Mouse (Mus musculus): ENCODE results near the gene Cblb. TPM values are rescaled to one million over a fixed set of nuclear protein-coding genes. Genes with fewer than 3 reads are reported as not detected.

Cblb gene
- polyA plus RNA-seq, 2 experiments, result 1.8 TPM

GRCm38 (mm10) chr16:52155030-52155696, 124.1 kb downstream of the Cblb start:
- H3K9me3 ChIP-seq (ENCODE audit: control insufficient read depth, low read length), result no peaks in the 10 kb centered on the region
- ATAC-seq (ENCODE audit: insufficient read depth) (no peak), DNase-seq (ENCODE audit: low read depth in 3 of 3, low spot score in 3 of 3) (no peak)
- 65% methylated on average over 5 of the region's 5 CpGs for WGBS (ENCODE audit: insufficient replicate concordance)
- TF ChIP-seq CTCF (IDR thresholded peaks at IDR 0.05; ENCODE audit: low read depth), result no peak
- no peak for TF ChIP-seq EP300 (IDR thresholded peaks at IDR 0.05; ENCODE audit: low read depth)
- H3K4me3 ChIP-seq (ENCODE audit: insufficient read depth in 1 of 2, low read depth in 2 of 2, low read length in 2 of 2), result no peak overlapping the region
- no peak overlapping the region for H3K27ac ChIP-seq
- no peaks in the 10 kb centered on the region for H3K27me3 ChIP-seq (ENCODE audit: control insufficient read depth, insufficient read depth, low read length)
- no peaks in the 10 kb centered on the region for H3K4me1 ChIP-seq (replicated peaks; ENCODE audit: control insufficient read depth in 2 of 2, insufficient read depth in 2 of 2, low read length in 1 of 2)
- H3K36me3 ChIP-seq (replicated peaks; ENCODE audit: control insufficient read depth, insufficient read depth, low read depth), result no peaks in the 10 kb centered on the region
- no peak overlapping the region for H3K4me2 ChIP-seq (ENCODE audit: low read depth)
- H3K9ac ChIP-seq (replicated peaks), result no peak overlapping the region

- no peak for ATAC-seq (ENCODE audit: insufficient read depth)
- WGBS (ENCODE audit: insufficient replicate concordance), result 84% methylated on average over 6 of the region's 6 CpGs
- H3K36me3 ChIP-seq (replicated peaks; ENCODE audit: control insufficient read depth, insufficient read depth, low read depth), result no peaks in the 10 kb centered on the region
- H3K9ac ChIP-seq (replicated peaks), result no peak overlapping the region
- no peaks in the 10 kb centered on the region for H3K9me3 ChIP-seq (ENCODE audit: control insufficient read depth, low read length)
- no peaks in the 10 kb centered on the region for H3K27me3 ChIP-seq (ENCODE audit: control insufficient read depth, insufficient read depth, low read length)
- TF ChIP-seq EP300 (IDR thresholded peaks at IDR 0.05; ENCODE audit: low read depth) (no peak), CTCF (IDR thresholded peaks at IDR 0.05; ENCODE audit: low read depth) (no peak)
- no peak overlapping the region for H3K4me2 ChIP-seq (ENCODE audit: low read depth)
- no peak overlapping the region for H3K4me3 ChIP-seq (ENCODE audit: insufficient read depth in 1 of 2, low read depth in 2 of 2, low read length in 2 of 2)
- H3K27ac ChIP-seq, result no peak overlapping the region
- no peaks in the 10 kb centered on the region for H3K4me1 ChIP-seq (replicated peaks; ENCODE audit: control insufficient read depth in 2 of 2, insufficient read depth in 2 of 2, low read length in 1 of 2)
- no peak for DNase-seq (ENCODE audit: low read depth in 3 of 3, low spot score in 3 of 3)
Observed at GRCm38 (mm10) chr16:52159958-52160504, 129.0 kb downstream of the Cblb start.

DNA sequence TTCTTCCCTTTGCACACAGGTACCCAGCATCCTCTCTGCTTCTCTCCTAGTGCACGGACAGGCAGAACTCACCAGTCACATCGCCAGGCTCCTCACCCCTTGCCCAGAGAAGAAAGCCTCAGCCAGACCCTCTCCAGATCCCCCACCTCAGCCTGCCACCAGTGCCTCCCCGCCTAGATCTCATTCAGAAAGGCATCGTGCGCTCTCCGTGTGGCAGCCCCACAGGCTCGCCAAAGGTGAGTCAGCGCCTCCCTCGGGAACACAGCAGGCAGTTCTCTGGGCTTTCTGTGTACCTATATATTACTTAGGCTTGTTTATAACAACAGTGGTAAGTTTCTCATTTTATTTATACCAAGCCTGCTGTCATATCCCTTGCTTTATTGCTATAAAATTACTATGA, 133.2 kb downstream of the Cblb start:
- Histone ChIP-seq H3K4me3 (ENCODE audit: insufficient read depth in 1 of 2, low read depth in 2 of 2, low read length in 2 of 2) (no peak overlapping the region), H3K27ac (no peak overlapping the region), H3K9me3 (ENCODE audit: control insufficient read depth, low read length) (no peaks in the 10 kb centered on the region), H3K27me3 (ENCODE audit: control insufficient read depth, insufficient read depth, low read length) (no peaks in the 10 kb centered on the region), H3K9ac (replicated peaks) (no peak overlapping the region), H3K4me2 (ENCODE audit: low read depth) (no peak overlapping the region), H3K4me1 (replicated peaks; ENCODE audit: control insufficient read depth in 2 of 2, insufficient read depth in 2 of 2, low read length in 1 of 2) (no peaks in the 10 kb centered on the region), H3K36me3 (replicated peaks; ENCODE audit: control insufficient read depth, insufficient read depth, low read depth) (no peaks in the 10 kb centered on the region)
- TF ChIP-seq CTCF (IDR thresholded peaks at IDR 0.05; ENCODE audit: low read depth), result no peak
- no peak for TF ChIP-seq EP300 (IDR thresholded peaks at IDR 0.05; ENCODE audit: low read depth)
- ATAC-seq (ENCODE audit: insufficient read depth), result no peak
- 81% methylated on average over 9 of the region's 9 CpGs for WGBS (ENCODE audit: insufficient replicate concordance)
- no peak for DNase-seq (ENCODE audit: low read depth in 3 of 3, low spot score in 3 of 3)

- Histone ChIP-seq H3K9me3 (ENCODE audit: control insufficient read depth, low read length) (no peaks in the 10 kb centered on the region), H3K4me1 (replicated peaks; ENCODE audit: control insufficient read depth in 2 of 2, insufficient read depth in 2 of 2, low read length in 1 of 2) (no peaks in the 10 kb centered on the region), H3K27me3 (ENCODE audit: control insufficient read depth, insufficient read depth, low read length) (no peaks in the 10 kb centered on the region), H3K4me2 (ENCODE audit: low read depth) (no peak overlapping the region), H3K27ac (no peak overlapping the region), H3K36me3 (replicated peaks; ENCODE audit: control insufficient read depth, insufficient read depth, low read depth) (no peaks in the 10 kb centered on the region), H3K4me3 (ENCODE audit: insufficient read depth in 1 of 2, low read depth in 2 of 2, low read length in 2 of 2) (no peak overlapping the region), H3K9ac (replicated peaks) (no peak overlapping the region)
- TF ChIP-seq EP300 (IDR thresholded peaks at IDR 0.05; ENCODE audit: low read depth), result no peak
- TF ChIP-seq CTCF (IDR thresholded peaks at IDR 0.05; ENCODE audit: low read depth), result no peak
- ATAC-seq (ENCODE audit: insufficient read depth) (no peak), DNase-seq (ENCODE audit: low read depth in 3 of 3, low spot score in 3 of 3) (no peak)
Observed at GRCm38 (mm10) chr16:52173253-52173652, 142.2 kb downstream of the Cblb start.

DNA sequence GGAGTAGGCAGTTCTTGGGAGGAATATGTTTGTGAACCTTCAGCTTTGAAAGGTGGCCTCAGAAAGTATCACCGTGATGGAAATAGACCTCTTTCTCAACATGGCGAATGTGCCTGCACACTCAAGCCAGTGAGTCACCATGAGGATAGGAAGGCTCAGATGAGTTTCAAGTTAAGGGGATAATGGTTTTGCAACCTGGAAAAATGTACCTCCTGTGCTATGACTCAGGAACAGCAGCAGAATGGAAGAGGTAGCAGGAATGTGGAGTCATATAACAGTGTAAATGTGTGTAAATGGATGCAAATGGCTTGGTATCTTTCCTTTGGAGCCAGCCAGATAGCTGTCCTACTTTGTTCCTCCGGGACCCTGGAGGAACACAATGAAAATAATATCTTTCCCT, 148.8 kb downstream of the Cblb start:
- H3K4me1 ChIP-seq (replicated peaks; ENCODE audit: control insufficient read depth in 2 of 2, insufficient read depth in 2 of 2, low read length in 1 of 2), result no peaks in the 10 kb centered on the region
- TF ChIP-seq CTCF (IDR thresholded peaks at IDR 0.05; ENCODE audit: low read depth) (no peak), EP300 (IDR thresholded peaks at IDR 0.05; ENCODE audit: low read depth) (no peak)
- H3K9ac ChIP-seq (replicated peaks), result no peak overlapping the region
- WGBS (ENCODE audit: insufficient replicate concordance), result 73% methylated on average over 3 of the region's 3 CpGs
- no peaks in the 10 kb centered on the region for H3K27me3 ChIP-seq (ENCODE audit: control insufficient read depth, insufficient read depth, low read length)
- H3K36me3 ChIP-seq (replicated peaks; ENCODE audit: control insufficient read depth, insufficient read depth, low read depth), result no peaks in the 10 kb centered on the region
- ATAC-seq (ENCODE audit: insufficient read depth), result no peak
- no peak overlapping the region for H3K27ac ChIP-seq
- H3K4me2 ChIP-seq (ENCODE audit: low read depth), result no peak overlapping the region
- H3K9me3 ChIP-seq (ENCODE audit: control insufficient read depth, low read length), result no peaks in the 10 kb centered on the region
- H3K4me3 ChIP-seq (ENCODE audit: insufficient read depth in 1 of 2, low read depth in 2 of 2, low read length in 2 of 2), result no peak overlapping the region
- no peak for DNase-seq (ENCODE audit: low read depth in 3 of 3, low spot score in 3 of 3)

Data from liver, embryonic 14.5 days (tissue).